ENCODE assay signal across 21 mouse cellular contexts in genomic region chr4:156130436-156130835, GRCm38 (mm10). TPM values are rescaled to one million over a fixed set of nuclear protein-coding genes. Genes with fewer than 3 reads are reported as not detected.
DNase-seq lines count a peak whose midpoint lies in the region; ATAC-seq and TF ChIP-seq lines count a peak whose summit lies in the region.
"Had no signal": no experiment of that assay in that cellular context is flagged by ENCODE, and none has a peak within 500 bp of the region (broad histone marks: within the 10 kb centered on the region; RNA-seq: fewer than 3 reads in every experiment).

TSS of gene Rnf223 (plus strand) at chr4:156130513.

- no peak for TF ChIP-seq POLR2A in cerebellum, adult 2 months (IDR thresholded peaks at IDR 0.05; ENCODE audit: borderline replicate concordance, insufficient read depth, low read length)

- peak; percentile 51; the same call in 1 of the 2 replicates for ATAC-seq in kidney, embryonic 14.5 days (ENCODE audit: low FRiP score, low TSS enrichment)
- ATAC-seq: forebrain, embryonic 15.5 days had no signal

- H3K4me1 ChIP-seq in kidney, embryonic 14.5 days (ENCODE audit: control insufficient read depth, insufficient read depth, low read length), result no peaks in the 10 kb centered on the region
- H3K4me1 ChIP-seq in cerebellum, adult 2 months (ENCODE audit: control insufficient read depth, insufficient read depth, low read length), result no peaks in the 10 kb centered on the region
- H3K4me1 ChIP-seq: embryonic facial prominence, embryonic 12.5 days; forebrain, embryonic 15.5 days; hindbrain, embryonic 15.5 days had no signal

- H3K9me3 ChIP-seq in kidney, embryonic 14.5 days (ENCODE audit: control insufficient read depth, low read length), result no peaks in the 10 kb centered on the region
- H3K9me3 ChIP-seq: embryonic facial prominence, embryonic 12.5 days; forebrain, embryonic 15.5 days; heart, embryonic 12.5 days; hindbrain, embryonic 15.5 days had no signal

- peaks cover 17% of the 10 kb centered on the region for H3K36me3 ChIP-seq in kidney, embryonic 14.5 days (ENCODE audit: control insufficient read depth, insufficient read depth, low read length)

- DNase-seq in kidney, adult 8-10 months, result no peak
- peak; percentile 23 for DNase-seq in kidney, postnatal 10 days
- DNase-seq in kidney, adult 9 months, result no peak
- peak; percentile 38 for DNase-seq in urinary bladder, postnatal 25 days (ENCODE audit: low spot score)
- no peak for DNase-seq in urinary bladder, postnatal 4 days (ENCODE audit: low spot score in 2 of 2)
- DNase-seq in urinary bladder, postnatal 36 days (ENCODE audit: low spot score in 2 of 2), result peak; percentile 29 to 53
- DNase-seq in cerebellum, adult 2 months, result no peak
- DNase-seq: adrenal gland, adult 2 months; adrenal gland, postnatal 25 days; cerebellum, adult 18-20 months; cerebellum, postnatal 25 days; gastrocnemius, postnatal 36 days; heart, adult 18-20 months; heart, postnatal 36 days had no signal

- no peak within 1 kb of the TSS for H3K9ac ChIP-seq in kidney, embryonic 14.5 days (ENCODE audit: low read depth, low read length)
- H3K9ac ChIP-seq: embryonic facial prominence, embryonic 12.5 days; forebrain, embryonic 15.5 days; heart, embryonic 12.5 days; hindbrain, embryonic 15.5 days had no signal

- no peak for TF ChIP-seq CTCF in cerebellum, adult 2 months (IDR thresholded peaks at IDR 0.05; ENCODE audit: borderline replicate concordance, insufficient read depth, low read depth, low read length)

- 61% methylated on average over 15 of the region's 15 CpGs for WGBS in kidney, embryonic 14.5 days
- 82% methylated on average over 15 of the region's 15 CpGs for WGBS in cerebellum, adult 2 months

- no peak within 1 kb of the TSS for H3K27ac ChIP-seq in kidney, embryonic 14.5 days (ENCODE audit: low read depth, low read length)
- no peak within 1 kb of the TSS for H3K27ac ChIP-seq in cerebellum, adult 2 months (ENCODE audit: insufficient read depth, low read length)
- H3K27ac ChIP-seq: embryonic facial prominence, embryonic 12.5 days; forebrain, embryonic 15.5 days; hindbrain, embryonic 15.5 days had no signal

- H3K4me2 ChIP-seq in kidney, embryonic 14.5 days (replicated peaks; ENCODE audit: low read depth, low read length), result no peak within 1 kb of the TSS
- H3K4me2 ChIP-seq: embryonic facial prominence, embryonic 12.5 days; forebrain, embryonic 15.5 days; heart, embryonic 12.5 days; hindbrain, embryonic 15.5 days had no signal

- H3K27me3 ChIP-seq in kidney, embryonic 14.5 days (ENCODE audit: control insufficient read depth, insufficient read depth, low read length), result no peaks in the 10 kb centered on the region
- no peaks in the 10 kb centered on the region for H3K27me3 ChIP-seq in cerebellum, adult 2 months (ENCODE audit: control insufficient read depth, insufficient read depth, low read length)
- H3K27me3 ChIP-seq: CH12.LX; embryonic facial prominence, embryonic 12.5 days; forebrain, embryonic 15.5 days; heart, embryonic 12.5 days; hindbrain, embryonic 15.5 days; Patski had no signal

- no peak within 1 kb of the TSS for H3K4me3 ChIP-seq in kidney, embryonic 14.5 days (ENCODE audit: low read length)
- no peak within 1 kb of the TSS for H3K4me3 ChIP-seq in cerebellum, adult 2 months (replicated peaks; ENCODE audit: insufficient read depth, low read depth, low read length)
- H3K4me3 ChIP-seq: embryonic facial prominence, embryonic 12.5 days; forebrain, embryonic 15.5 days; heart, embryonic 12.5 days; hindbrain, embryonic 15.5 days had no signal

RNA-seq across cellular contexts. Expression of gene Rnf223, which starts in this region (rescaled TPM):
- 0.35 and 0.57 TPM in 2 replicates for polyA plus RNA-seq in kidney, embryonic 14.5 days (2014; fragmentation: Nextera tagmentation; extraction: Ambion mirVana)
- polyA plus RNA-seq in cerebellum, adult 2 months (2012; rRNA removed), result 2.0 and 2.1 TPM in 2 replicates

Comparison
In these comparisons a context has a peak if more than half of its experiments do, and no peak if none do; other contexts are left out.
1. DNase-seq: peak in kidney, postnatal 10 days (single experiment), urinary bladder, postnatal 25 days (single experiment) and urinary bladder, postnatal 36 days (2 of 2); none in kidney, adult 8-10 months (0 of 2), kidney, adult 9 months (single experiment), urinary bladder, postnatal 4 days (0 of 2) and cerebellum, adult 2 months (0 of 2).
2. Peak in ATAC-seq in kidney, embryonic 14.5 days; RNA of the gene not detected or under 1 TPM.